Mouse (Mus musculus): ENCODE measurements around the gene Wdr17. TPM values are rescaled to one million over a fixed set of nuclear protein-coding genes. Genes with fewer than 3 reads are reported as not detected.
A peak's percentile ranks its signal among the peaks of the same experiment; 100 is the strongest.

Gene Wdr17
- 6.8 and 7.2 TPM in 2 replicates for polyA plus RNA-seq (2016; fragmentation: Nextera tagmentation; extraction: Ambion mirVana)

GRCm38 (mm10) chr8:54886987-54887785 is at the start of gene Wdr17:
Gene Wdr17 (minus strand): TSS chr8:54887184.
- 88% methylated on average over 9 of the region's 9 CpGs for WGBS
- H3K27me3 ChIP-seq = no peaks in the 10 kb centered on the region
- ATAC-seq (ENCODE audit: low FRiP score) = no peak

GRCm38 (mm10) chr8:54932306-54932705 is 45.3 kb upstream of the Wdr17 start:
- 64% methylated on average over 2 of the region's 2 CpGs for WGBS
- Histone ChIP-seq H3K9ac (no peak overlapping the region), H3K9me3 (no peaks in the 10 kb centered on the region), H3K27me3 (no peaks in the 10 kb centered on the region), H3K36me3 (replicated peaks) (no peaks in the 10 kb centered on the region), H3K27ac (no peak overlapping the region), H3K4me1 (peaks cover 3% of the 10 kb centered on the region; the same call in 1 of the 2 replicates), H3K4me3 (replicated peaks) (no peak overlapping the region), H3K4me2 (no peak overlapping the region)
- ATAC-seq (ENCODE audit: low FRiP score) = no peak

More at GRCm38 (mm10) chr8:54886987-54887785, at the start of gene Wdr17:
- Histone ChIP-seq H3K4me1 (no peaks in the 10 kb centered on the region), H3K9me3 (no peaks in the 10 kb centered on the region), H3K9ac (no peak within 1 kb of the TSS), H3K4me3 (replicated peaks) (no peak within 1 kb of the TSS), H3K4me2 (no peak within 1 kb of the TSS), H3K27ac (no peak within 1 kb of the TSS), H3K36me3 (replicated peaks) (no peaks in the 10 kb centered on the region)

GRCm38 (mm10) chr8:54924936-54925335 is 38.0 kb upstream of the Wdr17 start:
- Histone ChIP-seq H3K9me3 (no peaks in the 10 kb centered on the region), H3K27me3 (no peaks in the 10 kb centered on the region), H3K4me1 (peaks cover 17% of the 10 kb centered on the region), H3K4me2 (no peak overlapping the region), H3K4me3 (replicated peaks) (no peak overlapping the region), H3K27ac (no peak overlapping the region), H3K9ac (no peak overlapping the region), H3K36me3 (replicated peaks) (no peaks in the 10 kb centered on the region)
- ATAC-seq (ENCODE audit: low FRiP score) = no peak
- WGBS = 89% methylated on average over 3 of the region's 3 CpGs

- peak overlapping the region; percentile 80 for H3K27ac ChIP-seq
- H3K4me2 ChIP-seq = no peak overlapping the region
- 16% methylated on average over 2 of the region's 2 CpGs for WGBS
These were observed 35.3 kb upstream of the Wdr17 start for GRCm38 (mm10) chr8:54922160-54922855.

GRCm38 (mm10) chr8:54917710-54918109 is 30.7 kb upstream of the Wdr17 start:
- no peaks in the 10 kb centered on the region for H3K27me3 ChIP-seq
- H3K4me3 ChIP-seq (replicated peaks) = no peak overlapping the region
- ATAC-seq (ENCODE audit: low FRiP score) = no peak
- H3K9me3 ChIP-seq = no peaks in the 10 kb centered on the region
- no peak overlapping the region for H3K4me2 ChIP-seq
- no peaks in the 10 kb centered on the region for H3K36me3 ChIP-seq (replicated peaks)
- 66% methylated on average over 7 of the region's 9 CpGs for WGBS
- no peak overlapping the region for H3K9ac ChIP-seq
- no peak overlapping the region for H3K27ac ChIP-seq
- peaks cover 11% of the 10 kb centered on the region for H3K4me1 ChIP-seq

More at GRCm38 (mm10) chr8:54922160-54922855, 35.3 kb upstream of the Wdr17 start:
- H3K9ac ChIP-seq = no peak overlapping the region
- no peaks in the 10 kb centered on the region for H3K27me3 ChIP-seq
- peak; percentile 62 for ATAC-seq (ENCODE audit: low FRiP score)
- peaks cover 13% of the 10 kb centered on the region for H3K4me1 ChIP-seq
- no peaks in the 10 kb centered on the region for H3K9me3 ChIP-seq
- H3K36me3 ChIP-seq (replicated peaks) = no peaks in the 10 kb centered on the region
- no peak overlapping the region for H3K4me3 ChIP-seq (replicated peaks)

- Histone ChIP-seq H3K9me3 (no peaks in the 10 kb centered on the region), H3K36me3 (replicated peaks) (no peaks in the 10 kb centered on the region), H3K4me2 (no peak overlapping the region), H3K4me1 (no peaks in the 10 kb centered on the region), H3K4me3 (replicated peaks) (no peak overlapping the region), H3K9ac (no peak overlapping the region), H3K27me3 (no peaks in the 10 kb centered on the region), H3K27ac (no peak overlapping the region)
- no peak for ATAC-seq (ENCODE audit: low FRiP score)
- WGBS = 92% methylated on average over 2 of the region's 2 CpGs
These were observed 25.9 kb upstream of the Wdr17 start for GRCm38 (mm10) chr8:54912891-54913290.

- 89% methylated on average over 2 of the region's 2 CpGs for WGBS
- Histone ChIP-seq H3K36me3 (replicated peaks) (no peaks in the 10 kb centered on the region), H3K9ac (no peak overlapping the region), H3K27me3 (no peaks in the 10 kb centered on the region), H3K9me3 (no peaks in the 10 kb centered on the region), H3K4me2 (no peak overlapping the region), H3K4me3 (replicated peaks) (no peak overlapping the region), H3K27ac (no peak overlapping the region), H3K4me1 (no peaks in the 10 kb centered on the region)
- no peak for ATAC-seq (ENCODE audit: low FRiP score)
These were observed 12.5 kb upstream of the Wdr17 start for GRCm38 (mm10) chr8:54899444-54899843.

GRCm38 (mm10) chr8:54894637-54895322 is 7.8 kb upstream of the Wdr17 start:
- Histone ChIP-seq H3K36me3 (replicated peaks) (no peaks in the 10 kb centered on the region), H3K9ac (no peak overlapping the region), H3K4me3 (replicated peaks) (no peak overlapping the region), H3K4me2 (no peak overlapping the region), H3K27me3 (no peaks in the 10 kb centered on the region), H3K4me1 (no peaks in the 10 kb centered on the region), H3K9me3 (no peaks in the 10 kb centered on the region), H3K27ac (no peak overlapping the region)
- ATAC-seq (ENCODE audit: low FRiP score) = no peak
- 84% methylated on average over 2 of the region's 2 CpGs for WGBS

- no peaks in the 10 kb centered on the region for H3K27me3 ChIP-seq
- no peaks in the 10 kb centered on the region for H3K9me3 ChIP-seq
- H3K36me3 ChIP-seq (replicated peaks) = no peaks in the 10 kb centered on the region
- 92% methylated on average over 1 of the region's 1 CpGs for WGBS
- no peak for ATAC-seq (ENCODE audit: low FRiP score)
- no peak overlapping the region for H3K27ac ChIP-seq
- H3K9ac ChIP-seq = no peak overlapping the region
- H3K4me2 ChIP-seq = no peak overlapping the region
- no peaks in the 10 kb centered on the region for H3K4me1 ChIP-seq
- no peak overlapping the region for H3K4me3 ChIP-seq (replicated peaks)
These were observed 7.2 kb upstream of the Wdr17 start for GRCm38 (mm10) chr8:54894180-54894579.

- no peak overlapping the region for H3K4me3 ChIP-seq (replicated peaks)
- no peaks in the 10 kb centered on the region for H3K4me1 ChIP-seq
- no peaks in the 10 kb centered on the region for H3K27me3 ChIP-seq
- 87% methylated on average over 4 of the region's 4 CpGs for WGBS
- H3K27ac ChIP-seq = no peak overlapping the region
- H3K36me3 ChIP-seq (replicated peaks) = no peaks in the 10 kb centered on the region
- H3K4me2 ChIP-seq = no peak overlapping the region
- no peak overlapping the region for H3K9ac ChIP-seq
- ATAC-seq (ENCODE audit: low FRiP score) = no peak
- H3K9me3 ChIP-seq = no peaks in the 10 kb centered on the region
These were observed 424 bp downstream of the Wdr17 start for GRCm38 (mm10) chr8:54886560-54886959.

- H3K4me3 ChIP-seq (replicated peaks) = no peak overlapping the region
- H3K27ac ChIP-seq = no peak overlapping the region
- H3K4me2 ChIP-seq = no peak overlapping the region
- no peak for ATAC-seq (ENCODE audit: low FRiP score)
- H3K9me3 ChIP-seq = no peaks in the 10 kb centered on the region
- no peaks in the 10 kb centered on the region for H3K36me3 ChIP-seq (replicated peaks)
- no peak overlapping the region for H3K9ac ChIP-seq
- no peaks in the 10 kb centered on the region for H3K27me3 ChIP-seq
- H3K4me1 ChIP-seq = no peaks in the 10 kb centered on the region
- WGBS = 90% methylated on average over 4 of the region's 4 CpGs
These were observed 10.5 kb downstream of the Wdr17 start for GRCm38 (mm10) chr8:54876458-54876857.

GRCm38 (mm10) chr8:54864761-54865064 is 22.3 kb downstream of the Wdr17 start:
- Histone ChIP-seq H3K9me3 (no peaks in the 10 kb centered on the region), H3K27me3 (no peaks in the 10 kb centered on the region), H3K4me2 (no peak overlapping the region), H3K4me1 (peaks cover 4% of the 10 kb centered on the region; the same call in 1 of the 2 replicates), H3K36me3 (replicated peaks) (no peaks in the 10 kb centered on the region), H3K4me3 (replicated peaks) (no peak overlapping the region), H3K27ac (0 out of 2 replicates have a peak overlapping the region, but pooled peaks have one; percentile 10), H3K9ac (no peak overlapping the region)
- no peak; the same call in 1 of the 2 replicates for ATAC-seq (ENCODE audit: low FRiP score)
- WGBS = 52% methylated on average over 1 of the region's 1 CpGs
